Mouse (Mus musculus) embryonic fibroblast, embryonic 13.5 days (primary cell): Measurements from ENCODE around the gene Ank2. TPM values are rescaled to one million over a fixed set of nuclear protein-coding genes. Genes with fewer than 3 reads are reported as not detected.

Source experiments
- H3K27ac ChIP-seq: 2 replicates; pipeline ENCODE4 v1.5.1; 2012; ENCODE audit warnings: low read length, control low read depth, inconsistent platforms; ENCODE audit not compliant: insufficient read depth
- H3K4me1 ChIP-seq: 2 replicates; pipeline ENCODE4 v1.6.1; 2011; ENCODE audit warnings: low read length; ENCODE audit not compliant: control insufficient read depth, insufficient read depth
- H3K4me3 ChIP-seq: 2 replicates; pipeline ENCODE4 v1.5.1; 2011; ENCODE audit warnings: mild to moderate bottlenecking, control low read depth, low read length; ENCODE audit not compliant: insufficient read depth
- CTCF ChIP-seq: IDR thresholded peaks from 2 replicates; pipeline ENCODE4 v1.5.1; 2011; ENCODE audit warnings: mild to moderate bottlenecking, control low read depth, low read length, moderate library complexity, borderline replicate concordance; ENCODE audit not compliant: insufficient read depth
- POLR2A ChIP-seq: IDR thresholded peaks from 2 replicates; pipeline ENCODE4 v1.6.1; 2011; ENCODE audit warnings: low read depth, mild to moderate bottlenecking, control low read depth, low read length, moderate library complexity
- polyA plus RNA-seq: library from polyadenylated mRNA; stranded (reverse); fragments of >200 nt; gene quantifications from 2 replicates; pipeline ENCODE4 v1.2.4, GENCODE M21; 2011; ENCODE audit warnings: low read depth; ENCODE audit not compliant: missing spikeins, insufficient read length

Ank2 gene
- polyA plus RNA-seq, 1 experiment = 53.8 TPM

- Histone ChIP-seq H3K4me1 (no peaks in the 10 kb centered on the region), H3K4me3 (no peak overlapping the region), H3K27ac (no peak overlapping the region)
- TF ChIP-seq CTCF = no peak
- no peak for TF ChIP-seq POLR2A
Observed at GRCm38 (mm10) chr3:127303041-127303440, 196.1 kb downstream of the Ank2 start.

GRCm38 (mm10) chr3:127300790-127301189, 198.4 kb downstream of the Ank2 start:
- no peak overlapping the region for H3K4me3 ChIP-seq
- TF ChIP-seq POLR2A = no peak
- no peak for TF ChIP-seq CTCF
- no peak overlapping the region for H3K27ac ChIP-seq
- H3K4me1 ChIP-seq = no peaks in the 10 kb centered on the region

DNA sequence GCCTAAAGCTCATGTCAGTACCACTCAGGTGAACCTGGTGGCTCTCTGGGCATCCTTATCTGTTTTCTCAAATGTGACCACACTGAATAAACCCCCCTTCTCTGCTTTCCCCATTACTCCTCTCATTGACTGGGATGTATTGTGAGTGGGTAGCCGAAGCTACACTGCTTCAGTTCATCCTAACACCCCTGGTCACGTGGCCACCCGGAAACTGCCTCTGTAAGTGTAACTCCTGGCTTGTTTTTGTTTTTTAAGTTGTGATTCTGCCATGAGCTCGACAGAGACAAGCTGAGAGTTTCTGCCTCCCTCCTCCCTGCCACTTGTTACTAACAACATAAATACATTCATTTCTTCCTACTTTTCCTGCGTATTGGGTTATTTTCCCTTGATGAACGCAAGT, 203.2 kb downstream of the Ank2 start:
- no peak overlapping the region for H3K4me3 ChIP-seq
- no peaks in the 10 kb centered on the region for H3K4me1 ChIP-seq
- H3K27ac ChIP-seq = no peak overlapping the region
- TF ChIP-seq POLR2A (no peak), CTCF (no peak)

DNA sequence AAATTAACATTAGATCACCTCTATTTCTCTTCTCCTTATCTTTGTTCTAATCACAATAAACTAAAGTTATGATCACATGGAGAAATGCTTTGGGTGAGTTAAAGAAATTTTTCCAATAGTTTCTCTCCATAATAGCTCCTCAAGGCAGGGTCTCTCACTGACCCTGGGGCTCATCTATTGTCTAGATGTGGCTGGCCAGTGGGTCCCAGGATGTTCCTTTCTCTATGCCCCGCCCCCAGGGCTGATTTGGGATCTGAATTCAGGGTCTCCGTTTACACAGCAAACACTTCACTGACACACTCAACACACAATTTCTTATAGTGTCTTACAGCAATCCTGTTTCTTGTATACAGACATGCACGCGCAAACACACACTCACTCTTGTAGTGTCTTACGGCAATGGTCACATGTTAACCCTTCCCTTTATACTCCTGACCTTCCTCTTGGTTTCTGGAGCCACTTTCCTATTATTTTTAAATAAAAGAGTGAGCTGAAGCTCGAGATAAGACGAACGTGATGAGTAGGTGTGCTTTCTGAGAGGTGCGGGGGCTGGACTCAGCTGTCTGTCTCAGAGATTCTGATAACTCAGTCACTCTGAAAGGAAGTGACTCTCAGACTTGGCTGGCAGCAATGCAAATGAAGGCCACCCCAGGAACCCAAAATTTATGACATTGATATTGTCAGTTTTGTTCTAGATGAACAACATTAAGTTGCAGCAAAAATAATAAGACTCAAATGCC, 204.4 kb downstream of the Ank2 start:
- Histone ChIP-seq H3K27ac (no peak overlapping the region), H3K4me1 (no peaks in the 10 kb centered on the region), H3K4me3 (no peak overlapping the region)
- TF ChIP-seq POLR2A (no peak), CTCF (no peak)

GRCm38 (mm10) chr3:127294079-127294478, 205.1 kb downstream of the Ank2 start:
- Histone ChIP-seq H3K27ac (no peak overlapping the region), H3K4me1 (no peaks in the 10 kb centered on the region), H3K4me3 (no peak overlapping the region)
- TF ChIP-seq POLR2A (no peak), CTCF (no peak)

- Histone ChIP-seq H3K4me1 (no peaks in the 10 kb centered on the region), H3K27ac (no peak overlapping the region), H3K4me3 (no peak overlapping the region)
- TF ChIP-seq CTCF (no peak), POLR2A (no peak)
Observed at GRCm38 (mm10) chr3:127293479-127293874, 205.7 kb downstream of the Ank2 start.

DNA sequence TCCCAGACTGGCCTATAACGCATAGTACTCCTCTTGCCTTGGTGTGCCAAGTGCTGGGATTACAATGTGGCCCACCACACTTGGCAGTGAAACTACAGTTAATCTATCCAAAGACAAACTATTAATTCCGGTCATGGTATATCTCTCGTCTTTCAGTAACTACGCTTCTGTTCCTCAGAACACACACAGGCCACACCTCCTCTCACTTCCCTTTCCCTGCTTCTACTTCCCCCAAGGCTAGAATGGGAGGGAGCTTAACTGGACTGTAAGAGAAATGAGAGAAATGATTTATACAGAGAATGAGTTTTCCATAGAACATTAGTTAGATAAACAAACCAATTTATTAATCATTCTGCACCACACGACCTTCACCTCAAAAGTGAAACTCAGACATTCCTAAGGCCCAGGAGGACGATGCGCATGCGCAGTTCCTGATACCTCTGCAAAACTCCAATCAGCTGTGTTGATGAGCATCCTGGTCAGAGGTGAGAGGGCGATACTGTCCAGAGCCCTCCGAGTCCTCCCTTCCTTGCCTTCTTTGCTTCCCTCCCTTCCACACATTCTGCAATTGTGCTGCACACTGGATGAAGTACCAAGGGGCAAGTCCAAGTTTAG, 206.2 kb downstream of the Ank2 start:
- Histone ChIP-seq H3K4me3 (no peak overlapping the region), H3K27ac (no peak overlapping the region), H3K4me1 (no peaks in the 10 kb centered on the region)
- TF ChIP-seq POLR2A (no peak), CTCF (no peak)

GRCm38 (mm10) chr3:127282277-127282676, 216.9 kb downstream of the Ank2 start:
- no peak overlapping the region for H3K27ac ChIP-seq
- H3K4me1 ChIP-seq = no peaks in the 10 kb centered on the region
- no peak for TF ChIP-seq POLR2A
- no peak for TF ChIP-seq CTCF
- no peak overlapping the region for H3K4me3 ChIP-seq

DNA sequence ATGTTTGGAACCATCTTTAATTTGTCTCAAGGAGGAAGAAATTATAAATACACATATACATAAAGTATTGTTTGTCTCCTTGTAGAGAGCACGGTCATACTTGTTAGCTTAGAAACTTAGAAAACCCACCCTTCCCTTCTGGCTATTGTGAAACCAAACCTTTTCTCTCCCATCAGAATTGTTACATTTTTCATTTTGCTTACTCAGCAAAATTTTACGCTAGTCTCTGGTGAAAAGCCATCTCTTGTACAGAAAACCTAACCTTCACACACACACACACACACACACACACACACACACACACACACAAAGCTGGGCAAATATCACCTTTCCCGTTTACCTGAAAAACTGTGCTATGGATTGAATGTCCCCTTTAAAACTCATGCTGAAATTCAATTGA, 217.8 kb downstream of the Ank2 start:
- H3K4me1 ChIP-seq = no peaks in the 10 kb centered on the region
- no peak overlapping the region for H3K27ac ChIP-seq
- no peak overlapping the region for H3K4me3 ChIP-seq
- TF ChIP-seq CTCF = no peak
- no peak for TF ChIP-seq POLR2A

DNA sequence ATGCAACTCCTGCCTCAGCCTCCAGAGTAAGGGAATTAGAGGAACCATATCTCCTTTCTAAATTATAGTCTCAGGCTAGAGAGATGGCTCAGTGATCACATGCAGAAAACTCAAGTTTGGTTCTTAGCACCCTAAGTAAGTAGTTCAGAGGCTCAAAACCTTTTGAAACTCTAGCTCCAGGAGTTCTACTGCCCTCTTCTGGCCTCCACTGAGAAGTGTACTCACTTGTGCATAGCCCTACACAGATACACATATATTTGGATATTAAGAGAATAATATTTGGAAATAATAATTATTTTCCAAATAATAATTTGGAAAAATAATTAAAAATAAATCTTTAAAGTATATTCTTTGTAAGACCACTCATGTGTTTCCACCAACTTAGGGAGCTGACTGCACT, 218.8 kb downstream of the Ank2 start:
- no peak for TF ChIP-seq CTCF
- no peak for TF ChIP-seq POLR2A
- Histone ChIP-seq H3K27ac (no peak overlapping the region), H3K4me1 (no peaks in the 10 kb centered on the region), H3K4me3 (no peak overlapping the region)

GRCm38 (mm10) chr3:127275953-127276352, 223.2 kb downstream of the Ank2 start:
- no peaks in the 10 kb centered on the region for H3K4me1 ChIP-seq
- no peak overlapping the region for H3K4me3 ChIP-seq
- TF ChIP-seq POLR2A = no peak
- no peak for TF ChIP-seq CTCF
- H3K27ac ChIP-seq = no peak overlapping the region
